Comparison of ENCODE assay signal across 8 mouse cellular contexts in genomic region chr8:11003917-11004470, GRCm38 (mm10). TPM values are rescaled to one million over a fixed set of nuclear protein-coding genes. Genes with fewer than 3 reads are reported as not detected.
DNase-seq lines count a peak whose midpoint lies in the region; ATAC-seq and TF ChIP-seq lines count a peak whose summit lies in the region.

No protein-coding gene starts in this region.

- no peak overlapping the region for H3K27ac ChIP-seq in kidney, embryonic 14.5 days (ENCODE audit: low read depth, low read length)
- no peak overlapping the region for H3K27ac ChIP-seq in cortical plate, adult 2 months (ENCODE audit: insufficient read depth, low read length)
- no peak overlapping the region for H3K27ac ChIP-seq in hindbrain, embryonic 14.5 days
- 0 out of 2 replicates have a peak overlapping the region, but pooled peaks have one; percentile 13 for H3K27ac ChIP-seq in midbrain, embryonic 14.5 days (replicated peaks; ENCODE audit: low read depth, low read length)

- WGBS in kidney, embryonic 14.5 days = 30% methylated on average over 7 of the region's 7 CpGs
- WGBS in hindbrain, embryonic 14.5 days = 26% methylated on average over 7 of the region's 7 CpGs
- WGBS in midbrain, embryonic 14.5 days = 27% methylated on average over 7 of the region's 7 CpGs

- H3K4me3 ChIP-seq in kidney, embryonic 14.5 days (ENCODE audit: low read length) = peak overlapping the region; percentile 63
- H3K4me3 ChIP-seq in cortical plate, adult 2 months (ENCODE audit: insufficient read depth, low read length) = peak overlapping the region; percentile 50
- peak overlapping the region; percentile 42 for H3K4me3 ChIP-seq in hindbrain, embryonic 14.5 days (replicated peaks; ENCODE audit: low read length)
- H3K4me3 ChIP-seq in midbrain, embryonic 14.5 days (replicated peaks; ENCODE audit: low read depth, low read length) = peak overlapping the region; percentile 78

- no peak for TF ChIP-seq POLR2A in cortical plate, adult 2 months (IDR thresholded peaks at IDR 0.05; ENCODE audit: extremely low read depth, insufficient read depth, low read length)

- TF ChIP-seq CTCF in cortical plate, adult 2 months (IDR thresholded peaks at IDR 0.05; ENCODE audit: extremely low read depth, insufficient read depth, low read length) = no peak

- H3K27me3 ChIP-seq in kidney, embryonic 14.5 days (ENCODE audit: control insufficient read depth, insufficient read depth, low read length) = no peaks in the 10 kb centered on the region
- H3K27me3 ChIP-seq in hindbrain, embryonic 14.5 days (ENCODE audit: control insufficient read depth, insufficient read depth, low read length) = no peaks in the 10 kb centered on the region
- no peaks in the 10 kb centered on the region for H3K27me3 ChIP-seq in midbrain, embryonic 14.5 days (ENCODE audit: control insufficient read depth, insufficient read depth, low read length)

- ATAC-seq in kidney, embryonic 14.5 days (ENCODE audit: low FRiP score, low TSS enrichment) = no peak
- ATAC-seq in hindbrain, embryonic 14.5 days (ENCODE audit: low FRiP score) = no peak
- ATAC-seq in midbrain, embryonic 14.5 days (ENCODE audit: low FRiP score, low TSS enrichment) = no peak

- peak overlapping the region; percentile 78 for H3K9ac ChIP-seq in kidney, embryonic 14.5 days (ENCODE audit: low read depth, low read length)
- peak overlapping the region; percentile 58 for H3K9ac ChIP-seq in hindbrain, embryonic 14.5 days
- peak overlapping the region; percentile 60 for H3K9ac ChIP-seq in midbrain, embryonic 14.5 days (replicated peaks; ENCODE audit: low read length)

- peaks cover 66% of the 10 kb centered on the region for H3K4me1 ChIP-seq in kidney, embryonic 14.5 days (ENCODE audit: control insufficient read depth, insufficient read depth, low read length)
- H3K4me1 ChIP-seq in cortical plate, adult 2 months (ENCODE audit: control insufficient read depth, insufficient read depth, low read length) = peaks cover 10% of the 10 kb centered on the region
- peaks cover 72% of the 10 kb centered on the region for H3K4me1 ChIP-seq in hindbrain, embryonic 14.5 days (replicated peaks; ENCODE audit: control insufficient read depth, insufficient read depth, low read length)
- peaks cover 77% of the 10 kb centered on the region for H3K4me1 ChIP-seq in midbrain, embryonic 14.5 days (ENCODE audit: control insufficient read depth, insufficient read depth, low read length)

- no peaks in the 10 kb centered on the region for H3K9me3 ChIP-seq in kidney, embryonic 14.5 days (ENCODE audit: control insufficient read depth, low read length)
- no peaks in the 10 kb centered on the region for H3K9me3 ChIP-seq in hindbrain, embryonic 14.5 days (ENCODE audit: control insufficient read depth, low read length)
- no peaks in the 10 kb centered on the region for H3K9me3 ChIP-seq in midbrain, embryonic 14.5 days (ENCODE audit: control insufficient read depth, low read length)

- H3K36me3 ChIP-seq in kidney, embryonic 14.5 days (ENCODE audit: control insufficient read depth, insufficient read depth, low read length) = peaks cover 9% of the 10 kb centered on the region; the same call in 1 of the 2 replicates
- no peaks in the 10 kb centered on the region for H3K36me3 ChIP-seq in hindbrain, embryonic 14.5 days (replicated peaks; ENCODE audit: control insufficient read depth, insufficient read depth)
- 0 out of 2 replicates have a peak, but pooled peaks cover 7% of the 10 kb centered on the region for H3K36me3 ChIP-seq in midbrain, embryonic 14.5 days (ENCODE audit: control insufficient read depth, insufficient read depth, low read length)

- no peak for DNase-seq in kidney, postnatal 10 days
- no peak for DNase-seq in hindbrain, embryonic 14.5 days (ENCODE audit: low spot score)
- DNase-seq in midbrain, embryonic 14.5 days = peak; percentile 37
- no peak for DNase-seq in MN1 (ENCODE audit: low spot score)
- no peak for DNase-seq in right cerebral cortex, postnatal 4 days
- no peak for DNase-seq in cerebellum, postnatal 4 days (ENCODE audit: low spot score in 2 of 2)

- peak overlapping the region; percentile 96 for H3K4me2 ChIP-seq in kidney, embryonic 14.5 days (replicated peaks; ENCODE audit: low read depth, low read length)
- peak overlapping the region; percentile 93 for H3K4me2 ChIP-seq in hindbrain, embryonic 14.5 days (replicated peaks)
- peak overlapping the region; percentile 83 for H3K4me2 ChIP-seq in midbrain, embryonic 14.5 days (ENCODE audit: low read length)

RNA-seq across cellular contexts. Expression of gene Irs2, which starts 4.3 kb away (rescaled TPM):
- polyA plus RNA-seq in kidney, embryonic 14.5 days (2014; fragmentation: Nextera tagmentation; extraction: Ambion mirVana) = 6.6 and 7.3 TPM in 2 replicates
- polyA plus RNA-seq in cortical plate, adult 2 months (2012; rRNA removed) = 15.6 and 18.0 TPM in 2 replicates
- polyA plus RNA-seq in hindbrain, embryonic 14.5 days (2014; fragmentation: Nextera tagmentation; extraction: Ambion mirVana) = 5.4 and 5.8 TPM in 2 replicates
- 5.2 and 5.4 TPM in 2 replicates for polyA plus RNA-seq in midbrain, embryonic 14.5 days (2014; fragmentation: Nextera tagmentation; extraction: Ambion mirVana)
